Mouse (Mus musculus) urinary bladder, postnatal 14 days (tissue): Measurements from ENCODE around the gene Vwa2.

ENCODE experiments used
- DNase-seq: peaks from one replicate; pipeline ENCODE4 v3.0.0; 2021; ENCODE audit warnings: low spot score

Gene Vwa2

GRCm38 (mm10) chr19:56908472-56909270, 34.6 kb downstream of the Vwa2 start:
- peak; percentile 39 for DNase-seq

DNA sequence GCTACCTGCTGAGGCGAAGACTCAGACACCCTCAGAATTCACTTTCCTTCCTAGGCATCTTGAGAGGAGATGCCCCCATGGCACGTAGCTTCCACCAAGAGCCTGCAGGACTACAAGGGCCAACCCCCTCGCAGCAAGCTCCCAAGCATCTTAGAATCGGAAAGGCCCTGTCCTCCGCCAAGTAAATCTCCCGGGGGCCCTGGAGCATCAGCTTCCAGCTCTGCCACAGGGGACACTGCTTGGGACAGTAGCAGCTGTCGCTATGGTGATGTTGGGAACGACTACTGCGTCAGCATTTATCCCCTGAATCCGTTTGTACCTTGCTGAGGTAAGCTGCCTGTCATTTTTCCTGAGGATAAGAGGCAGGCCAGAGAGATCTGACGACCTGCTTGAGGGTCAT, 36.5 kb downstream of the Vwa2 start:
- no peak for DNase-seq

GRCm38 (mm10) chr19:56913761-56914160, 39.7 kb downstream of the Vwa2 start:
- no peak for DNase-seq

DNA sequence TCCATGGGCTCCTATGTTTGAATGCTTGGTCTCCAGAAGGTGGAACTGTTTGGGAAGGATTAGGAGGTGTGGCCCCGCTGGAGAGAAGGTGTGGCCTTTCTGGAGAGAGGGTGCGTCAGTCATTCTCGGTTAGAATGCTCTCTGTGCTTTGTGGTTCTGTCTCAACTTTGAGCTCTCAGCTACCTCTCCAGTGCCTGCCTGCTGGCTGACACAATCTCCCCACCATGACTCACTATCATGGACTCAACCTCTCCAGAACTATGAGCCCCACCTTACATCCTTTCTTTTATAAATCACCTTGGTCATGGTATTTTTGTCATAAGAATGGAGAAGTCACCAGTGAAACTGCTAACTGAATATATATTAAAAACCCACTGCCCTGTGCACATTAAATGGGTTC, 40.6 kb downstream of the Vwa2 start:
- DNase-seq, result no peak

DNA sequence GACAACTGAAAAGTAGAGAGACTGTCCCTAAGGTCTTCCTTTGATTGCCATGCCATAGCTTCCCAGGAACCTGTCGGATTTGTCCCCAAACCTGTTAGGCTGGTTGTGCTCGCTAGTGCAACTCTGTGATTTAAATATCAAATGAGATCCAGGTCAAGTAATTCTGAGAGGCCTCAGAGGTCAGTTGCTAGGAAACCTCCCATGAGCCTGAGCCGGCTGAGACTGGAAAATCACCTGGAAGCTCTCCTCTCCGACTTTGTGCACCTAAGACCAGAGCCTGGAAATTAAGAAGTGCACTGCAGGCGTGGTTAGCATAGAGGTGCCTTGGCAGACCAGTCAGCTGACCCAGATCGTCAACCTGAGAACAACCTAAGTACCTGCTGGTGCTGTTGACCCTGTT, 41.0 kb downstream of the Vwa2 start:
- DNase-seq, result peak; percentile 65

DNA sequence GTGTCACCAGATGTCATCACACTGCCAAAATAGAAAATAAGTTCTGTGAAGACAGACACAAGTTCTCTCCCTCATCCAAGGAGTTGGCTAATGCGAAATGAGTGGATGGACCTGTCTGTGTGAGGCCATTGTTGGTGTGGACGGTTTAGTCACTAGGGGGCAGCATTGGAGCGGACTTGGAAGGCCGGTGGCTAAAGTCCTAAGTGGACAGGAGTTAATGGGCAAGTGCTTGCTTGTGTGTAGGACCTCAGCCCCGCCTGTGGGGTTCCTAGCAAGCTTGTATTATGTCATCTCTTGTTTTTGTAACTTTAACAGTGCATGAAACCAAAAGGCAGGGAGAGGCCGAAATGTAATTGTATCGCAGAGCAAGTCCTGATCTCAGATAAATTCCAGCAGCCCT, 45.6 kb downstream of the Vwa2 start:
- peak; percentile 93 for DNase-seq

GRCm38 (mm10) chr19:56920232-56920631, 46.2 kb downstream of the Vwa2 start:
- DNase-seq, result no peak

GRCm38 (mm10) chr19:56921744-56922143, 47.7 kb downstream of the Vwa2 start:
- no peak for DNase-seq

GRCm38 (mm10) chr19:56929392-56929791, 55.3 kb downstream of the Vwa2 start:
- no peak for DNase-seq

GRCm38 (mm10) chr19:56930029-56930428, 56.0 kb downstream of the Vwa2 start:
- DNase-seq, result no peak

DNA sequence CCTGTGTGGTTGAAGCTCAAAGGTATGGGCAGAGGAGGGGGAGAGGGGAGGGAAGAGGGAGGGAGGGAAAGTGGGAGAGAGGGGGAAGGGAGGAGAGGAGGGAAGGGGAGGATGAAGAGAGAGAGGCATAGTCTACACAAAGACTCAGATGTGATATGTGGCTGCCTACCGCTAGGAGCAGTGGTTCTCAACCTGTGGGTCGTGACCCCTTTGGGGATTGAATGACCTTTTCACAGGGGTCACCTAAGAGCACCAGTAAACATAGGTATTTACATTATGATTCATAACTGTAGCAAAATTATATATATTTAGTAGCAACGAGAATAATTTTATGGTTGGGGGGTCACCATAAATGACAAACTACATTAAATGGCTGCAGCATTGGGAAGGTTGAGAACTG, 59.8 kb downstream of the Vwa2 start:
- no peak for DNase-seq

DNA sequence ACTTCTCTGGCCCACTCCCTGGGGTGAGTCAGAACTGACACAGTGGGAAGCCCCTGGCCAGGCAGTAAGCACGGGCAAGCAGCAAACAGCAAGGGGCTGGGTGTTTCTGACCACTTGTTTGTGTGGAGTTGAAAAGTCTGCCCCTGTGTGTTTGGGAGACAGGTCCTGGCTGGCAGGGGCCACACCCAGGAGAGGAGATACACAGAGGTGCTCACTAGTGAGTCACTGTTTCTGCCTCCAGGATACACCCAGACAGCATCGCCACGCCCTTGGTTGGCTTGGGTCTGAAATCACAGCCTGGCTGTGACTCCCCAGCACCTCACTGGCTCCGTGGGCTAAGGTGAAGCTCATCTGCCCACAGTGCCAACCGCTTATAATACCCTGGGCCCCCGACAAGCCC, 61.1 kb downstream of the Vwa2 start:
- DNase-seq, result peak; percentile 65

GRCm38 (mm10) chr19:56935777-56936176, 61.7 kb downstream of the Vwa2 start:
- no peak for DNase-seq

- no peak for DNase-seq
Observed at GRCm38 (mm10) chr19:56936253-56936652, 62.2 kb downstream of the Vwa2 start.

GRCm38 (mm10) chr19:56937911-56938310, 63.9 kb downstream of the Vwa2 start:
- DNase-seq, result no peak

GRCm38 (mm10) chr19:56939826-56940225, 65.8 kb downstream of the Vwa2 start:
- DNase-seq, result peak; percentile 85

DNA sequence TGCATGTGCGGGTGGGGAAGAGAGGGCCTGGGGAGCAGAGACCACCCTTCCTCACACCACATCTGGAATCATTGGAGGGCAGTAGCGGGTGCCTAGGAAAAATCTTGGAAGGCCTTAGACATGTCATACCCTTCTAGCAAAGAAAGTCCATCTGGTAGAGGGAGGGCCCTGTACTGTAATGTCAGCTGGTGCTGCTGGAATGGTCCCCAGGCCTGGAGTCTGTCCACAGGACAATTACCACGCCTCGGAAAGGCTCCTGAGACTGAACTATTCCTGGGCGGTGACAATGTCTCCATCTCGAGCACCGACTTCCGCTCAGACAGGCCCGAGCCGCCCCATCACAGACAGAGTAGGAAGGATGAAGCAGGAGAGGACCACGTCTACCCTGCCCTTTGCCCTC, 66.5 kb downstream of the Vwa2 start:
- DNase-seq, result peak; percentile 45

- no peak for DNase-seq
Observed at GRCm38 (mm10) chr19:56942216-56942615, 68.2 kb downstream of the Vwa2 start.

DNA sequence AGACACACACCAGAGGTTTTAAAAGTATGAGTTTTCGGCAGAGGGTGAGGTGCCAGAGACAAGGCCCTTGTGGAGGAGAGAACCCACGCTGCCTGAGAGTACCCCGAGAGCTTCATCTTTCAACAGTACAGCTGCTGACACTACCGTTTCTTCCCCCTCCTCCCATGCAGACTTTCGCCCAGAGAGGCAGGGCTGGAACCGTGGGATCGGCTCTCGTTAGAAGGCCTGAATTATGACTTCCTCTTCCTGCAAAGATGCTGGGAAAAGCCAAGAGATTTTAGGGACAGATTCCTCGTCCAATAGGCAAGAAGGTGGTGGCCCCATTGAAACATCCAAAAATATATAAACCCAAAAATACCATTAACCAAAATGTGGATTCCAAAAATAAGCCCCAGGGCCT, 70.2 kb downstream of the Vwa2 start:
- no peak for DNase-seq

GRCm38 (mm10) chr19:56944826-56945225, 70.8 kb downstream of the Vwa2 start:
- DNase-seq, result no peak

- DNase-seq, result no peak
Observed at GRCm38 (mm10) chr19:56945621-56946020, 71.6 kb downstream of the Vwa2 start.

- DNase-seq, result no peak
Observed at GRCm38 (mm10) chr19:56946277-56946676, 72.2 kb downstream of the Vwa2 start.

- no peak for DNase-seq
Observed at GRCm38 (mm10) chr19:56946727-56947126, 72.7 kb downstream of the Vwa2 start.

DNA sequence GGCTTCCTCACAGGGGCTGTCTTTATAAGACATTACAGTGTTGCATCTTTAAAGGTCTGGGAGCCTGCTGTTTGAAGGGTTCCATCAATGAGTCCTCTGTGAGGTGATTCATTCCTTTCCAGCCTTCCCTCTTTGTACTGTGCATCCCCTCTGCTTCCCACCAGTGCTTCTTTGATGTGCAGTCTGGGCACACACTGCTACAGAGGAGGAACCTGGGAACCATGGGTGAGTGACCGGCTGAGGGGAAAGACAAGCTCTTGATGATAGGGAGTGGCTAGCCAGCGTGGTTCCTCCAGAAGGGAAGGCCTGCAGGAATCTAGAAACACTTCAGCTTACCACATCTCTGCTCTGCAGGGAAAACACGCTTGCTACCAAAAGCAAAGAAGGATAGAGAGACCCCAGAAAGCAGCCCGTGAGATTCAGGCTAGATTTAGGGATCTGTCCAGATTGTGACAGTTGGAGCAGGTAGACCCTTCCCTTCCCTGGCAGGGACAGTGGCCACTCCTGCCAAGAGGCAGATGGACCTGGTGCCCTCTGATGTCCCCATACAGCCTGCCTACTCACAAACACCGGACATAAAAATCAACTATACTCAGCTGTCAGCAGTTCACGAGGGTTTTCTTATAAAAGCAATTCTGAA, 74.0 kb downstream of the Vwa2 start:
- DNase-seq, result no peak
